In genomic region chr1:187003441-187003861, GRCm38 (mm10) we compare ENCODE assay signal across 18 mouse cellular contexts. TPM values are rescaled to one million over a fixed set of nuclear protein-coding genes. Genes with fewer than 3 reads are reported as not detected.
A peak's percentile ranks its signal among the peaks of the same experiment; 100 is the strongest.
DNase-seq lines count a peak whose midpoint lies in the region; ATAC-seq lines count a peak whose summit lies in the region.
"Had no signal": no experiment of that assay in that cellular context is flagged by ENCODE, and none has a peak within 500 bp of the region (broad histone marks: within the 10 kb centered on the region; RNA-seq: fewer than 3 reads in every experiment).

No protein-coding gene starts in this region.

- H3K36me3 ChIP-seq in midbrain, embryonic 12.5 days = no peaks in the 10 kb centered on the region
- H3K36me3 ChIP-seq in midbrain, embryonic 13.5 days = no peaks in the 10 kb centered on the region
- H3K36me3 ChIP-seq in forebrain, embryonic 11.5 days (ENCODE audit: control insufficient read depth, insufficient read depth, low read length) = no peaks in the 10 kb centered on the region
- H3K36me3 ChIP-seq in hindbrain, embryonic 16.5 days (ENCODE audit: control insufficient read depth, insufficient read depth, low read length) = no peaks in the 10 kb centered on the region
- H3K36me3 ChIP-seq: liver, embryonic 13.5 days had no signal

- no peaks in the 10 kb centered on the region for H3K27me3 ChIP-seq in midbrain, embryonic 12.5 days
- H3K27me3 ChIP-seq in midbrain, embryonic 13.5 days = no peaks in the 10 kb centered on the region
- H3K27me3 ChIP-seq in forebrain, embryonic 11.5 days (ENCODE audit: control insufficient read depth, insufficient read depth, low read length) = no peaks in the 10 kb centered on the region
- H3K27me3 ChIP-seq in hindbrain, embryonic 16.5 days (replicated peaks; ENCODE audit: control insufficient read depth, insufficient read depth, low read length) = no peaks in the 10 kb centered on the region
- H3K27me3 ChIP-seq: liver, embryonic 13.5 days had no signal

- H3K4me3 ChIP-seq in midbrain, embryonic 12.5 days = no peak overlapping the region
- no peak overlapping the region for H3K4me3 ChIP-seq in midbrain, embryonic 13.5 days (replicated peaks)
- no peak overlapping the region for H3K4me3 ChIP-seq in forebrain, embryonic 11.5 days (ENCODE audit: low read depth, low read length)
- no peak overlapping the region for H3K4me3 ChIP-seq in hindbrain, embryonic 16.5 days (ENCODE audit: low read length)
- H3K4me3 ChIP-seq: liver, embryonic 13.5 days had no signal

- no peak overlapping the region for H3K4me2 ChIP-seq in midbrain, embryonic 12.5 days (replicated peaks)
- H3K4me2 ChIP-seq in midbrain, embryonic 13.5 days (replicated peaks) = no peak overlapping the region
- no peak overlapping the region for H3K4me2 ChIP-seq in forebrain, embryonic 11.5 days (ENCODE audit: low read depth, low read length, severe bottlenecking)
- no peak overlapping the region for H3K4me2 ChIP-seq in hindbrain, embryonic 16.5 days (ENCODE audit: low read length)
- H3K4me2 ChIP-seq: liver, embryonic 13.5 days had no signal

- peak; percentile 68 for ATAC-seq in midbrain, embryonic 12.5 days (ENCODE audit: low FRiP score, low read depth)
- no peak for ATAC-seq in midbrain, embryonic 13.5 days
- 0 out of 2 replicates have a peak, but pooled peaks have one; percentile 61 for ATAC-seq in forebrain, embryonic 11.5 days (replicated peaks; ENCODE audit: low FRiP score)
- ATAC-seq in hindbrain, embryonic 16.5 days = peak; percentile 88
- ATAC-seq: intestine, postnatal 0 days; lung, postnatal 0 days had no signal

- WGBS in midbrain, embryonic 12.5 days = 66% methylated on average over 7 of the region's 7 CpGs
- WGBS in midbrain, embryonic 13.5 days = 55% methylated on average over 7 of the region's 7 CpGs
- WGBS in forebrain, embryonic 11.5 days = 78% methylated on average over 7 of the region's 7 CpGs
- 37% methylated on average over 7 of the region's 7 CpGs for WGBS in hindbrain, embryonic 16.5 days

- H3K4me1 ChIP-seq in midbrain, embryonic 12.5 days = peaks cover 8% of the 10 kb centered on the region; the same call in 1 of the 2 replicates
- no peaks in the 10 kb centered on the region for H3K4me1 ChIP-seq in midbrain, embryonic 13.5 days (replicated peaks)
- no peaks in the 10 kb centered on the region for H3K4me1 ChIP-seq in forebrain, embryonic 11.5 days (replicated peaks; ENCODE audit: control insufficient read depth, insufficient read depth, low read length)
- no peaks in the 10 kb centered on the region for H3K4me1 ChIP-seq in hindbrain, embryonic 16.5 days (ENCODE audit: control insufficient read depth, insufficient read depth, low read depth, low read length)
- H3K4me1 ChIP-seq: liver, embryonic 13.5 days had no signal

- H3K9ac ChIP-seq in midbrain, embryonic 12.5 days (replicated peaks) = no peak overlapping the region
- H3K9ac ChIP-seq in midbrain, embryonic 13.5 days (replicated peaks) = no peak overlapping the region
- no peak overlapping the region for H3K9ac ChIP-seq in forebrain, embryonic 11.5 days (ENCODE audit: low read length)
- H3K9ac ChIP-seq in hindbrain, embryonic 16.5 days (ENCODE audit: low read depth, low read length) = no peak overlapping the region
- H3K9ac ChIP-seq: liver, embryonic 13.5 days had no signal

- no peak overlapping the region for H3K27ac ChIP-seq in midbrain, embryonic 12.5 days (replicated peaks)
- no peak overlapping the region for H3K27ac ChIP-seq in midbrain, embryonic 13.5 days
- H3K27ac ChIP-seq in forebrain, embryonic 11.5 days (ENCODE audit: low read depth, low read length) = peak overlapping the region; percentile 12; the same call in 1 of the 2 replicates
- H3K27ac ChIP-seq in hindbrain, embryonic 16.5 days (ENCODE audit: low read depth, low read length) = no peak overlapping the region
- H3K27ac ChIP-seq: liver, embryonic 13.5 days had no signal

- peak; percentile 26 for DNase-seq in cerebellum, adult 11-12 months
- no peak for DNase-seq in cerebellum, adult 9-10 months
- no peak for DNase-seq in forebrain, embryonic 11.5 days (ENCODE audit: low spot score)
- no peak for DNase-seq in urinary bladder, postnatal 10 days (ENCODE audit: low spot score)
- no peak for DNase-seq in ovary, adult 18-20 months (ENCODE audit: low spot score)
- DNase-seq: adrenal gland, adult 2 months; heart, postnatal 14 days; kidney, postnatal 14 days; liver, embryonic 13.5 days; right cerebral cortex, postnatal 4 days had no signal

- no peaks in the 10 kb centered on the region for H3K9me3 ChIP-seq in midbrain, embryonic 12.5 days
- H3K9me3 ChIP-seq in midbrain, embryonic 13.5 days = no peaks in the 10 kb centered on the region
- no peaks in the 10 kb centered on the region for H3K9me3 ChIP-seq in forebrain, embryonic 11.5 days (ENCODE audit: control insufficient read depth, low read length)
- H3K9me3 ChIP-seq in hindbrain, embryonic 16.5 days (ENCODE audit: control insufficient read depth, low read length) = no peaks in the 10 kb centered on the region
- H3K9me3 ChIP-seq: liver, embryonic 13.5 days had no signal

RNA-seq across cellular contexts. Expression of gene D1Pas1, which starts 36.2 kb away (rescaled TPM):
- 0.16 and 0.20 TPM in 2 replicates for polyA plus RNA-seq in midbrain, embryonic 12.5 days (2016; fragmentation: Nextera tagmentation; extraction: Ambion mirVana)
- 0.08 and 0.19 TPM in 2 replicates for polyA plus RNA-seq in midbrain, embryonic 13.5 days (2015; fragmentation: Nextera tagmentation; extraction: Ambion mirVana)
- polyA plus RNA-seq in forebrain, embryonic 11.5 days (2014; fragmentation: Nextera tagmentation; extraction: Ambion mirVana) = 0.11 TPM in 1 of 2 replicates, not detected in the other
- 0.10 and 0.15 TPM in 2 replicates for polyA plus RNA-seq in hindbrain, embryonic 16.5 days (2015; fragmentation: Nextera tagmentation; extraction: Ambion mirVana)
- polyA plus RNA-seq: adrenal gland, adult 2 months; embryonic facial prominence, embryonic 11.5 days; intestine, postnatal 0 days; liver, embryonic 13.5 days; lung, postnatal 0 days; stomach, embryonic 14.5 days; thymus, postnatal 0 days had no signal
